Mouse (Mus musculus) lung, postnatal 0 days (tissue): ENCODE results near the gene Krt26. TPM values are rescaled to one million over a fixed set of nuclear protein-coding genes. Genes with fewer than 3 reads are reported as not detected.

Experiments
- ATAC-seq: fragments of 200-750 bp; cut with Nextera tagmentation; 2 replicates; pipeline ENCODE4 v1.8.0; 2017; ENCODE audit warnings: moderate library complexity
- DNase-seq: peaks from one replicate; pipeline ENCODE4 v3.0.0-alpha.2; 2016; ENCODE audit warnings: low spot score
- H3K27ac ChIP-seq: fragments of 300-500 bp; sonication (generic); 2 replicates; pipeline ENCODE4 v1.5.1; 2014; ENCODE audit warnings: antibody characterized with exemption, mild to moderate bottlenecking, low read length, mixed read lengths
- H3K27me3 ChIP-seq: fragments of 300-500 bp; sonication (generic); replicated peaks from 2 replicates; pipeline ENCODE4 v1.6.1; 2014; ENCODE audit warnings: low read length, mixed read lengths; ENCODE audit not compliant: insufficient read depth
- H3K36me3 ChIP-seq: fragments of 300-500 bp; sonication (generic); 2 replicates; pipeline ENCODE4 v1.6.1; 2014; ENCODE audit warnings: low read length, mixed read lengths; ENCODE audit not compliant: insufficient read depth
- H3K4me1 ChIP-seq: fragments of 300-500 bp; sonication (generic); 2 replicates; pipeline ENCODE4 v1.6.1; 2014; ENCODE audit warnings: antibody characterized with exemption, low read depth, low read length, mixed read lengths; ENCODE audit not compliant: insufficient read depth
- H3K4me2 ChIP-seq: fragments of 300-500 bp; sonication (generic); replicated peaks from 2 replicates; pipeline ENCODE4 v1.6.1; 2014; ENCODE audit warnings: low read depth, mild to moderate bottlenecking, low read length, moderate library complexity, mixed read lengths
- H3K4me3 ChIP-seq: fragments of 300-500 bp; sonication (generic); 2 replicates; pipeline ENCODE4 v1.5.1; 2014; ENCODE audit warnings: low read depth, low read length
- H3K9ac ChIP-seq: fragments of 300-500 bp; sonication (generic); replicated peaks from 2 replicates; pipeline ENCODE4 v1.6.1; 2014; ENCODE audit warnings: low read depth, mild to moderate bottlenecking
- H3K9me3 ChIP-seq: fragments of 300-500 bp; sonication (generic); 2 replicates; pipeline ENCODE4 v1.6.1; 2016; ENCODE audit warnings: low read length, mixed read lengths
- CTCF ChIP-seq: IDR thresholded peaks from 2 replicates; pipeline ENCODE4 v1.5.1; 2016; ENCODE audit warnings: antibody characterized with exemption, mild to moderate bottlenecking
- EP300 ChIP-seq: IDR thresholded peaks from 2 replicates; pipeline ENCODE4 v1.6.1; 2016; ENCODE audit warnings: antibody characterized with exemption, mild to moderate bottlenecking, control low read depth
- WGBS: fragments of 180-500 bp; shearing (Covaris S2); extraction: QIAGEN DNeasy Blood & Tissue Kit; methylation state at CpG from one replicate; pipeline ENCODE4 v1.1.7; 2014; 5-methylcytosine and 5-hydroxymethylcytosine counted together
- polyA plus RNA-seq: library from polyadenylated mRNA; unstranded; fragments of >200 nt; fragmentation: Nextera tagmentation; extraction: Ambion mirVana; gene quantifications from 2 replicates; pipeline ENCODE4 v1.2.1, GENCODE M21; 2015

Krt26 gene
- polyA plus RNA-seq, 1 experiment from 2014 or later: not detected

DNA sequence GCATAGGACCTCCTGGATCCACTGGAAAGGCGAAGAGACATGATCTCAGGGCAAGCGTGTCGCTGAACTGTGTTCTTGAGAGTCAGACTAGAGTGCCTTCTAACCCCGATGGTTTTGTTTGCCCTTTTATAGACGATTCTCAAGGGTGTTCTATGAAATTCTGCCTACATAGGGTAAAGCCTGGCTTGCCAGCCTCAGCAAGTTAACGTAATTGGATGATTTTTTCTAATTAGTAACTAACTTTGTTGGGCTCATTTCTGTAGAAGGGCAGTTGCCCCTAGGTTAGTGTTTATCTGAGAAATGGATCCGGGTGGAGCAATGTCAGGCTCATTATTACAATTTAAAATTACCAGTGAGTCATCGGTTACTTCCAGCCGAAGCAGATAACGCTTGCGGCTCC lies 14.9 kb downstream of the Krt26 start, which contains the start of gene Krt25:
TSS of gene Krt25 (minus strand) at position 101 of the 400 bp plus-strand sequence.
- no peak for DNase-seq
- H3K36me3 ChIP-seq: no peaks in the 10 kb centered on the region
- H3K4me2 ChIP-seq: no peak within 1 kb of the TSS
- H3K27ac ChIP-seq: no peak within 1 kb of the TSS
- 82% methylated on average over 11 of the region's 11 CpGs for WGBS
- no peak within 1 kb of the TSS for H3K9ac ChIP-seq
- H3K9me3 ChIP-seq: no peaks in the 10 kb centered on the region
- H3K4me1 ChIP-seq: no peaks in the 10 kb centered on the region
- no peak for TF ChIP-seq EP300
- no peak for TF ChIP-seq CTCF
- H3K27me3 ChIP-seq: no peaks in the 10 kb centered on the region
- ATAC-seq: no peak
- no peak within 1 kb of the TSS for H3K4me3 ChIP-seq

- H3K27ac ChIP-seq: no peak overlapping the region
- no peak for TF ChIP-seq EP300
- TF ChIP-seq CTCF: no peak
- 83% methylated on average over 14 of the region's 14 CpGs for WGBS
- H3K4me3 ChIP-seq: no peak overlapping the region
- no peaks in the 10 kb centered on the region for H3K27me3 ChIP-seq
- DNase-seq: no peak
- H3K9ac ChIP-seq: no peak overlapping the region
- H3K9me3 ChIP-seq: no peaks in the 10 kb centered on the region
- no peak for ATAC-seq
- H3K4me2 ChIP-seq: no peak overlapping the region
- H3K4me1 ChIP-seq: no peaks in the 10 kb centered on the region
- no peaks in the 10 kb centered on the region for H3K36me3 ChIP-seq
Observed at GRCm38 (mm10) chr11:99321094-99321493, 16.7 kb downstream of the Krt26 start.

- Histone ChIP-seq H3K9me3 (no peaks in the 10 kb centered on the region), H3K9ac (no peak overlapping the region), H3K4me3 (no peak overlapping the region), H3K27me3 (no peaks in the 10 kb centered on the region), H3K27ac (no peak overlapping the region), H3K4me1 (no peaks in the 10 kb centered on the region), H3K36me3 (no peaks in the 10 kb centered on the region), H3K4me2 (peak overlapping the region; percentile 35)
- 30% methylated on average over 9 of the region's 9 CpGs for WGBS
- TF ChIP-seq EP300 (no peak), CTCF (no peak)
- ATAC-seq (no peak), DNase-seq (peak; percentile 23)
Observed at GRCm38 (mm10) chr11:99319127-99319526, 18.6 kb downstream of the Krt26 start.

DNA sequence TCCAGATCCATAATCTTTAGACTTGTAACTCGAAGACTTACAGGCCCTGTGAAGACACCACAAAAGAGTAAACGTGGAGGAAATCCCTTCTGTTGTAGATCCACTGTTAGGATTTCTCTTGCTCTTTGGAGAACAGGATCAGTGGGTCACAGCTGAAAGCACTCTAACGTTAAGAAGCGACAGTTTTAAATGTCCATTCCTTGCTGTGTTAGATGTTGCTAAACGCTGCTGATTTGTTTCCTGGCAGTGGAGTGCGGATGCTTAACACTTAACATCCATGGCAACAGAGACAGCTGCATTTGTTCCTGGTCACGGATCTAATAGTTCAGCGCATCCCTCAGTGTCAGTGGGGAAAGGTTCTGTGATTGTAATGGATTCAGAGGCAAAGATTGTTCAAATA lies 21.2 kb downstream of the Krt26 start:
- Histone ChIP-seq H3K27me3 (no peaks in the 10 kb centered on the region), H3K4me2 (no peak overlapping the region), H3K9ac (no peak overlapping the region), H3K27ac (no peak overlapping the region), H3K4me3 (no peak overlapping the region), H3K36me3 (no peaks in the 10 kb centered on the region), H3K9me3 (no peaks in the 10 kb centered on the region), H3K4me1 (no peaks in the 10 kb centered on the region)
- WGBS: 48% methylated on average over 8 of the region's 8 CpGs
- TF ChIP-seq EP300 (no peak), CTCF (no peak)
- peak; percentile 69 for DNase-seq
- peak; percentile 67 for ATAC-seq

DNA sequence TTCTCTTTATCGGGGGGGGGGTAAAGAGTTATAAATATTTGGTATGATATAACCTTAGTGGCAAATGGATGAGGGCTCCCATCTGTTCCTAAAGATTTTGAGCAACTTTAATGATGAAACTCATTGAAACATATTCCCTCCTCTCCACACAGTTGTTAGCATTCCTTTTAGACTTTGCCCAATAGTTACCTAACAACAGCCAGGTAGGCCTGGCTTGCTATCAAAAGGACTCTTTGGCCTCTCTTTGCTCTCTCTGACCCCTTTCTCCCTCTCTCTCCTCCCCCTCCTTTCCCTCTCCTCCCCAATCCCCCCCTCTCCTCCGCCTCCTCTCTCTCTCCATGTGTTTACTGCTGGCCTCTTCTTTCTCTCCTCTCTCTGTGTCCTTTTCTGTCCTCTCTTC lies 23.2 kb downstream of the Krt26 start:
- WGBS: 69% methylated on average over 2 of the region's 2 CpGs
- Histone ChIP-seq H3K27ac (no peak overlapping the region), H3K4me2 (no peak overlapping the region), H3K27me3 (no peaks in the 10 kb centered on the region), H3K4me3 (no peak overlapping the region), H3K36me3 (no peaks in the 10 kb centered on the region), H3K9me3 (no peaks in the 10 kb centered on the region), H3K9ac (no peak overlapping the region), H3K4me1 (no peaks in the 10 kb centered on the region)
- TF ChIP-seq CTCF (no peak), EP300 (no peak)
- DNase-seq (peak; percentile 48), ATAC-seq (no peak)

DNA sequence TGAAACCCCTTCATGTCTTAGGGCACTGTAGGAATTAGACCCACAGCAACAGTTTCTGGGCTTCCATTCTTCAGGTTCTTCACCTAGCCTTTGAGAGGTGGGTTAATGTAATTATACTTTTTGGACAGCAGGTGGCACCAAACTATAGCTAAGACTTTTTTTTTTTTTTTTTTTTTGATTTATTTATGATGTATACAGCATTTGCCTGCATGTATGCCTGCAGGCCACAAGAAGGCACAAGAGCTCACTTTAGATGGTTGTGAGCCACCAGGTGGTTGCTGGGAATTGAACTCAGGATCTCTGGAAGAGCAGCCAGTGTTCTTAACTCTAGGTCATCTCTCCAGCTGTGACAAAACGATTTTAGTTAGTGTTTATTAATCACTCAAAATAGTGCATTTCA lies 26.9 kb downstream of the Krt26 start:
- no peak overlapping the region for H3K9ac ChIP-seq
- H3K9me3 ChIP-seq: no peaks in the 10 kb centered on the region
- no peak overlapping the region for H3K4me3 ChIP-seq
- no peaks in the 10 kb centered on the region for H3K4me1 ChIP-seq
- TF ChIP-seq EP300 (no peak), CTCF (peak; percentile 56)
- WGBS: 63% methylated on average over 1 of the region's 1 CpGs
- no peak for ATAC-seq
- DNase-seq: peak; percentile 82
- no peaks in the 10 kb centered on the region for H3K36me3 ChIP-seq
- H3K27me3 ChIP-seq: no peaks in the 10 kb centered on the region
- no peak overlapping the region for H3K27ac ChIP-seq
- no peak overlapping the region for H3K4me2 ChIP-seq

DNA sequence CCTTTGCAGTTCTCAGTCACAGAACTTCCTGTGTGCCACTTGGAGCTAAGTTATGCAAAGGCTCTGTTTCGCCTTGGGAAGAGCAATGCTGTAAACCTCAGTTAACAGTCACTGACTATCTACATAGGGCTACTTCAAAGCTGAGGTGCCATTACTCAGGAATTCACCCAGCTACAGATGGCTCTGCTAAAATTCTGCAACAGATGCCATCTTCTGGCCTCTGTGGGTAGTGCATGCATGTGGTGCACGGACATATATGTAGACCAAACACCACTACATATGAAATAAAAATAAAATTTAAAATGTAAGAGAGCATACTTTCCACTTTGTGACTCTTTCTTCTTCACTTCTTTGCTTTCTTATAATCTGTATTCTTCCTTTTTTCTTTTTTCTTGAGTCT lies 30.2 kb downstream of the Krt26 start:
- H3K9ac ChIP-seq: no peak overlapping the region
- no peaks in the 10 kb centered on the region for H3K27me3 ChIP-seq
- no peak overlapping the region for H3K4me3 ChIP-seq
- H3K4me1 ChIP-seq: no peaks in the 10 kb centered on the region
- peak; percentile 79 for TF ChIP-seq CTCF
- no peak for TF ChIP-seq EP300
- ATAC-seq: no peak
- H3K9me3 ChIP-seq: no peaks in the 10 kb centered on the region
- no peak overlapping the region for H3K4me2 ChIP-seq
- DNase-seq: peak; percentile 50
- H3K27ac ChIP-seq: no peak overlapping the region
- WGBS: 27% methylated on average over 2 of the region's 2 CpGs
- no peaks in the 10 kb centered on the region for H3K36me3 ChIP-seq
